ENCODE assay signal across 12 mouse cellular contexts in genomic region chr6:58642191-58642590, GRCm38 (mm10). TPM values are rescaled to one million over a fixed set of nuclear protein-coding genes. Genes with fewer than 3 reads are reported as not detected.
DNase-seq lines count a peak whose midpoint lies in the region; ATAC-seq and TF ChIP-seq lines count a peak whose summit lies in the region.
"Had no signal": no experiment of that assay in that cellular context is flagged by ENCODE, and none has a peak within 500 bp of the region (broad histone marks: within the 10 kb centered on the region; RNA-seq: fewer than 3 reads in every experiment).

No protein-coding gene starts in this region.

- no peaks in the 10 kb centered on the region for H3K27me3 ChIP-seq in kidney, embryonic 16.5 days (ENCODE audit: insufficient read depth, low read length)
- H3K27me3 ChIP-seq in intestine, embryonic 15.5 days (replicated peaks) = no peaks in the 10 kb centered on the region
- H3K27me3 ChIP-seq in small intestine, adult 2 months (ENCODE audit: control insufficient read depth, insufficient read depth, low read length) = no peaks in the 10 kb centered on the region

- peaks cover 20% of the 10 kb centered on the region for H3K4me1 ChIP-seq in kidney, embryonic 16.5 days (ENCODE audit: insufficient read depth, low read length)
- H3K4me1 ChIP-seq in intestine, embryonic 15.5 days (replicated peaks) = peaks cover 17% of the 10 kb centered on the region; the same call in 1 of the 2 replicates
- H3K4me1 ChIP-seq in small intestine, adult 2 months (ENCODE audit: control insufficient read depth, insufficient read depth, insufficient read length, low read length) = peaks cover 9% of the 10 kb centered on the region; the same call in 1 of the 2 replicates

- TF ChIP-seq POLR2A in small intestine, adult 2 months (IDR thresholded peaks at IDR 0.05; ENCODE audit: low read depth, low read length) = no peak

- H3K36me3 ChIP-seq in kidney, embryonic 16.5 days (ENCODE audit: insufficient read depth, low read length) = no peaks in the 10 kb centered on the region
- no peaks in the 10 kb centered on the region for H3K36me3 ChIP-seq in intestine, embryonic 15.5 days
- H3K36me3 ChIP-seq in small intestine, adult 2 months (ENCODE audit: control insufficient read depth, insufficient read depth, low read length) = no peaks in the 10 kb centered on the region

- no peak overlapping the region for H3K4me3 ChIP-seq in kidney, embryonic 16.5 days (ENCODE audit: low read length)
- no peak overlapping the region for H3K4me3 ChIP-seq in intestine, embryonic 15.5 days (replicated peaks)
- H3K4me3 ChIP-seq in small intestine, adult 2 months (ENCODE audit: low read depth, low read length) = no peak overlapping the region

- 78% methylated on average over 2 of the region's 2 CpGs for WGBS in kidney, embryonic 16.5 days
- WGBS in intestine, embryonic 15.5 days = 65% methylated on average over 2 of the region's 2 CpGs
- WGBS in small intestine, adult 2 months = 45% methylated on average over 2 of the region's 2 CpGs

- peak overlapping the region; percentile 75; the same call in 1 of the 2 replicates for H3K4me2 ChIP-seq in kidney, embryonic 16.5 days (replicated peaks; ENCODE audit: low read depth, low read length)
- H3K4me2 ChIP-seq in intestine, embryonic 15.5 days (replicated peaks) = peak overlapping the region; percentile 76

- no peak for ATAC-seq in kidney, embryonic 16.5 days (ENCODE audit: low FRiP score, low TSS enrichment)
- ATAC-seq in intestine, embryonic 15.5 days = peak; percentile 18; the same call in 1 of the 2 replicates
- ATAC-seq: forebrain, postnatal 0 days; hindbrain, embryonic 16.5 days had no signal

- DNase-seq in kidney, adult 9 months = no peak
- DNase-seq in c-Kit-positive CD71-negative TER-119-negative erythroid progenitor cells, embryonic 14.5 days (ENCODE audit: low read depth) = peak; percentile 32
- DNase-seq in right cerebral cortex, postnatal 25 days = no peak
- no peak for DNase-seq in embryo, embryonic 10.5 days (ENCODE audit: low spot score)
- DNase-seq: adrenal gland, adult 8-10 months; forebrain, postnatal 0 days; lung, postnatal 14 days; right cerebral cortex, adult 18-20 months had no signal

- H3K27ac ChIP-seq in kidney, embryonic 16.5 days (ENCODE audit: low read length) = no peak overlapping the region
- H3K27ac ChIP-seq in intestine, embryonic 15.5 days = 0 out of 2 replicates have a peak overlapping the region, but pooled peaks have one; percentile 8
- H3K27ac ChIP-seq in small intestine, adult 2 months (ENCODE audit: insufficient read depth, low read depth, low read length) = peak overlapping the region; percentile 86

- no peak for TF ChIP-seq CTCF in small intestine, adult 2 months (IDR thresholded peaks at IDR 0.05; ENCODE audit: extremely low read depth, insufficient read length, insufficient replicate concordance, low read depth, low read length)

- no peak overlapping the region for H3K9ac ChIP-seq in kidney, embryonic 16.5 days (replicated peaks; ENCODE audit: low read length)
- H3K9ac ChIP-seq in intestine, embryonic 15.5 days = no peak overlapping the region
- H3K9ac ChIP-seq: forebrain, postnatal 0 days had no signal

- H3K9me3 ChIP-seq in kidney, embryonic 16.5 days (ENCODE audit: low read length) = no peaks in the 10 kb centered on the region
- H3K9me3 ChIP-seq in intestine, embryonic 15.5 days = no peaks in the 10 kb centered on the region

RNA-seq across cellular contexts. Expression of gene Abcg2, which starts 57.9 kb away (rescaled TPM):
- 117 and 124 TPM in 2 replicates for polyA plus RNA-seq in kidney, embryonic 16.5 days (2015; fragmentation: Nextera tagmentation; extraction: Ambion mirVana)
- 87.1 and 87.6 TPM in 2 replicates for polyA plus RNA-seq in intestine, embryonic 15.5 days (2015; fragmentation: Nextera tagmentation; extraction: Ambion mirVana)
- 5.6 and 17.4 TPM in 2 replicates for polyA plus RNA-seq in small intestine, adult 2 months (2012; rRNA removed)
